Mouse (Mus musculus) common myeloid progenitor, adult 5-6 weeks (primary cell): ENCODE results near the gene Slc52a3. TPM values are rescaled to one million over a fixed set of nuclear protein-coding genes. Genes with fewer than 3 reads are reported as not detected.
A peak's percentile ranks its signal among the peaks of the same experiment; 100 is the strongest.

Experiments
- ATAC-seq: replicated peaks from 2 replicates; pipeline ENCODE4 v1.8.0; 2016; ENCODE audit warnings: low read depth, mild to moderate bottlenecking, moderate TSS enrichment, inconsistent platforms; ENCODE audit not compliant: poor library complexity, severe bottlenecking
- total RNA-seq: library from RNA; stranded (forward); fragments of 200-1000, 187-1606 nt; gene quantifications from 2 replicates; pipeline ENCODE4 v1.2.3, GENCODE M21; 2017

Slc52a3 gene
- total RNA-seq, 1 experiment from 2014 or later: 1.1 TPM

DNA sequence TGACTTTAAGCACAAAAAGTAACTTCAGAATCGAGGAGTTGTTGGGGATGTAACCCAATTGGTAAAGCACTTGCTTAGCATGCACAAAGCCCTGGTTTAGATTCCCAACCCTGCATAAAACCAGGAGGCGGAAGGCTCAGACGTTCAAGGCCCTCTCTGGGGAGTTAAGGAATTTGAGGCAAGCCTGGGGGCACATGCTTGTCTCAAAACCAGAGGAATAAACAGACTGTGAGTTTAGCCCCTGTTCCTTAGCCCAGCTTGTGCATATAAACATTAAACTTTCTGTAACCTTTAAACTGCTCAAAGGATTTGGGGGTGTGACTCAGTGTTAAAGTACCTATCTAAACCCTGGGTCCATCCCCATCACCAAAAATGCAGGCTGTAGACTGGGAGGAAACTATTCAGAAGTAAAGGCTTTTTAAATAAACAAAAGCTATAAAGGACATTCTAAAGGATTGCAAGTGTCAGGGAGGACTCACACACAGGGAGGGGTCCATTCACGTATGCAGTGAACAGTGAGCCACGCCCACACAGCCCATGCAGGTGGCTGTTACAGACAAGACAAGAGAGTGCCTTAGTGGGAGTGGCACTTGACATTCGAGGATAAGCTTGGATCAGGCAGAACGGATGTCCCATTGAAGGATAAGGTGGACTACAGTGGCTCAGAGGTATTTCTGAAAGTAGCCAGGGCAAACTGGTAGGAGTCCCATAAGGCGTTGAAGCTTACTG, 1.6 kb downstream of the Slc52a3 start:
- ATAC-seq: no peak

DNA sequence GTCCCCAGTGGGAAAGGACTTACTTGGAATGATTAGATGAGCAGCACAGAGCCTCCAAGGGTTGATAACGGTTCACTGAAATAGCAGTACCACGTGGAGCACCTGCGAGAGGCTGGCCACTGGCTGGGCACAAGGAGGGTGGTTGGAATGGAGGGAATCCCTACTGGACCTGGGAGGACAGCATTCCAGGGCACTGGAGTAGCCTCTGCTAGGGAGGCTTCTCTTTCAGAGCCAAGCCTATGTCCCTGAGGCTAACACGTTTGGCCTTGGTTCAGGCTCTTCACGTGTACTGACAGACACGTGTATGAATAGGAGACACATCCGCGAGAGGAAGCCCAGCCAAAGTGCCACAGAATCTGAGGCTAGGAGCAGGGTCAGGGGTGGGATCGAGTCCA, 2.2 kb downstream of the Slc52a3 start:
- ATAC-seq: no peak

DNA sequence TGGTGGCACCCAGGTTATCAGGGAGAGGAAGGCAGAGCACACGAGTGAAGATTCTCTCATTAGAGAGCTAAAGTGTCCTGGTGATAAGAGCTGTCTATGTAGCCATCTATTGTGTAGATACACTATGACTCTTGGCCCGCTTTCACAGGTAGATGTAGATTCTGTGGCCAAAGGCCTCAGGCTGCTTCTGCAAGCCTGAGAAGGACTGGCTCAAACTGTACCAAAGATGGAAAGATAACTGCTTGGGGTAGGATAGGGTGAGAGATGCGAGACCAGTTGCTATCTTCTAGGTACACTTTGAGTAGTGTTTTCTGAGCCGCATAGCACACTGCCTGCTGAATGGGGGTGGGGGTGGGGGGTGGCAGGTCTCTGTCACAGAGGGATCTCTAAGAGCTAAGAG, 2.6 kb downstream of the Slc52a3 start:
- no peak for ATAC-seq

DNA sequence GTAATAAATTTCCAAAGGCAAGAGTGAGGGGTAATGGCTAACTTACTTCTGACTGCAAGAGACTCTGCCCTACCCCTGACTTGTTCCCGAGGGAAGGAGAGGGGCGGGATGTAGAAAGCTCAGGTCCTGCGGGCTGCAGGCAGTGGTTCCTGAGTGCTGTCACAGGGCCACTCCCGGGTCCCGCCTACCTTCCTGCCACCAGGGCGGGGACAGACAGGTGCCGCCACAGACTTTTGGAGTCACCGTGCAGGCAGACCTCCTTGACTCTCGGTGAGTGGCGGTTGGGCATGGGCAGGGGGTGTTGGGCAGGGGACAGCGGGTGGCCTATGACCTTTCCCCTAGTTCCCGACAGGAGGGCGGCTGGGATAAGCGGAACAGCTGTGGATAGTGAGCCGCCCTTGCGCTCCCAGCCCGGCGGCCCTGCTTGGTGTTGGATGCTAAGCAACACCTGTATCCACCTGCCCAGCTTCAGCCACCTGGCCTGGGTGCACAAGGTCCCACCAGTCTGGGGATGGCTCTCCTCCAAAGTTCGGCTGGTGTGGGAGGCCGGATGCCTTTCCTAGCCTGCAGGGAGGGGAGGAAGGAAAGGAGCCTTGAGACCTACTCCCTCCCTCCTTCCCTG, 3.5 kb downstream of the Slc52a3 start:
- ATAC-seq: no peak

DNA sequence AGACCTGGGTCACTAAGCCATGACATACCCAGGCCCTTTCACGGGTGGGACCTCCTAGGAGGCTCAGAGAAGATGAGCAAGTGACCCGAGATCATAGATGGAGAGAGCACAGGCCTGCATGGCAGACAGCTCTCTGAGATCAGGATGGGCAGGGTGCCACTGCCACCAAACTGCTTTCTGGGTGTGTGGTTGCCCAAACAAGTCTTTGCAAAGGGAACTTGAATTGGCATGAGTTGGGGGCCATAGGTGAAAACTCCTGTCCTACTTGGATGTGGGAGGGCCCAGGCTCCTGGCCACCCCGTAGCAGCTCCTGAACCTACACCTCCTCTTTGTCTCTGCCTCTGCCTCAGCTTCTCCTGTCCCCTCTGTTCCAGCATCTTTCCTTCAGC, 4.0 kb downstream of the Slc52a3 start:
- no peak for ATAC-seq

DNA sequence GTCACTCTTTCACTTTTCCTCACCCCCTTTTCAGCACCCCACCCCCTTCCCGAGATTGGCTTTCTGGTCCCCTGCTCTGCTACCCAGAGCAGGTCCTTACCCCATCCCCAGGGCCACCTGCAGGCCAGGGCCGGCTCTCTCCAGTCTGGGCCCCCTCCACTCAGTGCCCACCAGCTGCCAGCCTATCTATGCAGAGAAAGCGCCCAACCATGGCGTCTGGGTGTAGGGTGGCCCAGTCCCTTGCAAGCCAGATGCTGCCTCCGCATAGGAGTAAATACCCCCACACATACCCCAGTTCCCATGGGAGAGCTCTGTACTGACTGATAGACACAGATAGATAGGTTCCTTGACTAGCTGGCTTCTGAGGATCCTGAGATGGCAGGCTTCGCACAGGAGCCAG, 4.4 kb downstream of the Slc52a3 start:
- no peak for ATAC-seq

DNA sequence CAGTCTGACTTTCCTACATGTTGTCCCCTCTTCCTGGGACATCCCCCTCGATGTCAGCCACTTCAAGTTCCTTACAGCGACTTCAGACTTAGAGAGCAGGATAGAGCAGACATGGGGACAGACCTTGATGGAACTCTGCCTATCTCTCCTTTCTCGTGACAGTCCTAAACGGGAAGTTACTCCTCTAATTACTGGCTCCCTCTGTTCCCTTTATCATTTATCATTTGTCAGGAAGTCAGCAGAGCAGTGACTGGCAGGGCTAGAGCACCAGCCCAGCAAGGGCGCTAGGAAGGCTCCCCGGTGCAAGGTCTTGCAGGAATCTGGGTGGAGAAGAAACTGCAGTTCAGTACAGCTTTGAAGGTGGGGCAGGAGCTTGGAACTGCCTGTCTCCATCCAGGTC, 6.2 kb downstream of the Slc52a3 start:
- peak; percentile 57 for ATAC-seq

DNA sequence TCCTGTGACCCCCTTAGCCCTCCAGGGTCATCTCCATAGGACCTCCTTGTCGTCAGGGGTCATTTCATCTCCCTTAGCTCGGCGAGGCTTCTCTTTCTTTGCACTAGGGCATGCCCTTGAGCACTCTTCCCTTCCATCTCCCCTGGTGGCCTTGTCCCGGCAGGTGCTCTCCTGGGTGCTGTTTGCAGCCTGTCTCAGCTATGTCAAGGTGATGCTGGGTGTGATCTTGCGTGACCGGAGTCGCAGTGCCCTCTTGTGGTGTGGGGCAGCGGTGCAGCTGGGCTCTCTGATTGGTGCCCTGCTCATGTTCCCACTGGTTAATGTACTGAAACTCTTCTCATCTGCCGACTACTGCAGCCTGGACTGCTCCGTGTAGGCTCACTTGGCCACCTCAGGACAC, 11.5 kb downstream of the Slc52a3 start:
- no peak for ATAC-seq

DNA sequence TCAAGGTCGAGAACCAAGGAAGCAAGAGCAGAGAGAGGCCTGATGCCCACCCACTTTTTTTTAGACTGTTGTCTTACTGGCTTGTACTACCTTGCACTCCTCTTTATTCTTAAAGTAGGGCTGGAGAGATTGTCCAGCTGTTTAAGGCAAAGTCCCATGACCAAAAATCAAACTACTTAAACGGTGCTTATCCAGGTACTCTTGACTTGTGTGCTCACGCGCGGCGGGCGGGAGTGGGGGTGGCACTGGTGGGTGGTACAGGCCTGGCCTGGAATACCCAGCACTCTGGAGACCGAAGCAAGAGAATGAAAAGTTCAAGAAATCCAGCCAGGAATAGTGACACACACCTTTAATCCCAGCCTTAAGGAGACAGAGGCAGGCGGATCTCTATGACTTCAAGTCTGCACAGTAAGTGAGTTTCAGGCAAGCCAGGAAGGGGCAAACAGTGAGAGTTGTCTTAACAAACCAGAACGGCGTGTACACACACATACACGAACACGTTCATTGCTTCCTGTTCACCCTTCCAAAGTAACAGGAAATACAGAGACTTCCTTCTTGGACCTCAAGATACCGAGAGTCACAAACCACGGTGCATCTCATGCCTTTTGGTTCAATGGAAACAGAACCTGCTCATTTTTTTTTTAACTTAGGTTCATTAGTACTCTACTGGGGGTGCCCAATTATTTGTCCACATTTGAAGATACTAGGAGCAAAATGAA, 12.9 kb downstream of the Slc52a3 start:
- peak; percentile 53 for ATAC-seq

DNA sequence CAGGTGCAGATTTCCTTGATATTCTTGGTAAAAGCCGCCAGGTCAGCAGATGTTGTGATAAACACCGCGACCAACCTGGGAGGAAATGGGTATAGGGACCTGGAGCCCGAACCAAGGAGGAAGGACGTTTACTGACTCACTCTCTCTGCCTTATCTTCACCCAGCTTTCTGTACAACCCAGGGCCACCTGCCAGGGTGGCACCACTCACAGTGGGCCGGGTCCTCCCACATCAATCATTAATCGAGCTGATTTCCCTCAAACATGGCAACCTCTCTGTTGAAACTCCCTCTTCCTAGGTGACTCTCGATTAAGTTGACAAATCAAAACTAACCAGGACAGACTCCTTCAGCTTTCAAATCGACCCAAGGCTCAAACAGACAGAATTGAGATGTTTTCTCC, 13.9 kb downstream of the Slc52a3 start:
- 0 out of 2 replicates have a peak, but pooled peaks have one; percentile 26 for ATAC-seq

DNA sequence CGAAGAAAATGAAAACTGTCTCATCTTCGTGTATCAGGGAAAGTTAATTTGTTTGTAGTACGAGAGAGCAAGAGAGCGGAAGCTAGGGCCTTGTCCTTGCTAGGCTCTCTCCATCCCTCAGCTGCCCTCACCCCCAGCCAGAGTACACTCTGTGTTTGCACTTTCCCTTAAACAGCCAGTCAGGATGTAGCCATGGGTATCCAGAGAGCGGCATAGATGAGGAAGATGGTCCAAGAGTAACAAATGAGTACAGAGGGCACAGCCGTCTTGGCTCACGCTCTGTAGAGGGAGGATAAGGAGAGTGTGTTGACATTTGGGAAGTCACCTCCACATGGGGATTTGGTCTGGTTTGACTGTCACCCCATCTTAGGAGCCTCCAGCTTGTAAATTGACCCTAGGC, 14.3 kb downstream of the Slc52a3 start:
- ATAC-seq: no peak

DNA sequence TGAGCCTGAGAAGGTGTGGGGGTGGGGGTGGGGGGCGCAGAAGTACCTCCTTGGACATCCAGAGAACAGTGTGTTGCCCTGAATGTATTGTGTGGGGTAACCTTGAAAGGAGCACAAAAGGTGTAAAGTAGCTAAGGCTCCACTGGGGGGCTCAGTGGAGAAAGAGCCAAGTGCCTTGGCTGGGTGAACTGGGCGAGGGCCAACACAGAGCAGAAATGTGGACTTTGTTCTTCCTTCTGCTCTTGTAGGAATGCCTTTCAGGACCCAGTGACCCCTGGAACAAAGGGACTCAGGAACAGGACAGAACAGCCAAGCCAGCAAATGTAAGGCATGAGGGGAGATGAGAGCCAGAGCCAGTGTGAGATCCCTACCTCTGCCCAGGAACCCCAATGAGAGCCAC, 15.4 kb downstream of the Slc52a3 start:
- peak; percentile 65 for ATAC-seq

DNA sequence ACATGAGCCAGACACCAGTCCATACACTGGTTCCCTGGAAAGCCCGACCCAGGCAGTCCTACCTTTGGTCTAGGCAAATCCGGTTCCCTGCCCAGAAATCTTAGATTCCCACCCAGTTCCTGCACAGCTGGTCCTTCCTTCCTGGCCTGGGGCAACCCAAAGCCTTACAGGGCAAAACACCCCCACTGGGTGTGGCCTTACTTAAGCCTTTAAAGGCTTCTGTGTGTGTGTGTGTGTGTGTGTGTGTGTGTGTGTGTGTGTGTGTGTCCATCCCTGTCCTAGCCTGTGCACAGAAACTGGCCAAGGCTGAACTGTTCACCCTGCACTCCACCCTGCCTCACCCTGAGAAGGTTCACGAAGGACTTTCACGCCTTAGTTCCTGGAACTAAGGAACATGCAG, 15.9 kb downstream of the Slc52a3 start:
- no peak for ATAC-seq

DNA sequence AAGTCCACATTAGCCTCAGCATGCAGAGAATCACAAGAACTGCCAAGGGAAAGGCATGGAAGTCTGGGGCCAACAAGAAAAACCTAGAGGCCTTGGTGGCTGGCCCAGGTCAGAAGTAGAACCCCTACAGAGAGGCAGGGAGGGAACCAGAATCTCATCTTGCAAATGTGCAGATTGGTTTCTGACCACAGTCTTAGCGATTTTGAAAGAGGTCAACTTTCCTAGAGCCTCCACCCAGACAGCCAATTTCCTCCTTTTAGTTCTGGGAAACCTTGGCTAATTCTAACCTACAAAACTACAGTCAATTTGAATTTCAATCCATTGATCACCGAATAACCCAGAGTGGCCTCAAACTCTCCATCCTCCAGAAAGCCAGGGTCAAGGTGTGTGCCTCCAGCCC, 16.4 kb downstream of the Slc52a3 start:
- no peak for ATAC-seq

DNA sequence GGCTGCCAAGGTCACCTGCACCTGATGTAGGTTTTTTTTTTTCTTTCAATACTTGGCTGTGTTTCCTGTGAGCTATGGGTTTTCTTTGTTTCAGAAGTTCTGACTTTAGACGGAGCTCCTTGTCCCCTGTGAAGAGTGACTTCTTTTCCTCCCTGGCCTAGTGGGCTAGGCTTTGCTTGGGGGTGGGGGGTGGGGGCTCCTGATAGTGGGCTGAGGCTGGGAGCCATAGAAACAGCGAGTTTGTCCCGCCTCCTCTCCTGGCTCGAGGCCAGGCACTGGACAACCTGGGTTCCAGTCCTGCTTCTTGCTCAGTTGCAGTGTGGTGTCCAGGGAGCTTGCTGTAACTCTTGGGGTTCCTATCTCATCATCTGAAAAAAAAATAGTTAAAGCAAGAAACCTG, 19.7 kb downstream of the Slc52a3 start:
- ATAC-seq: no peak

DNA sequence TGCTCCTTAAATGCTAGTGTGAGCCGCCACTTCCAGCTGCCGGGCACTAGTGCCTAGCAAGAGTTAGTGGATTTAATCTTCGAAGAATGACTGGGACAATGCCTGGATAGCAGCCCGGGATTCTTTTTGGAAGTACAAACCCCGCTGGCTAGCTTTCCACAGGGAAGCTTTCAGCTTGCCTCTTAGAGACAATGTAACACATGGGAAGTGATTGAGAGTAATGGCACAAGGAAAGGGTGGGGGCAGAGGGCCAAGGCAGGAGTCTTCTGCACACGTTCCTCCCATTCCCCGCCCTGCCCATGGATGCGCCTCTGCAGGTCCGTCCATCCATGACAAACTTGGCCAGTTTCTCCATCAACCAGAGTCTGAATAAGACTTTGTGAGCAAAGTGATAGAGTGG, 20.4 kb downstream of the Slc52a3 start:
- no peak for ATAC-seq

DNA sequence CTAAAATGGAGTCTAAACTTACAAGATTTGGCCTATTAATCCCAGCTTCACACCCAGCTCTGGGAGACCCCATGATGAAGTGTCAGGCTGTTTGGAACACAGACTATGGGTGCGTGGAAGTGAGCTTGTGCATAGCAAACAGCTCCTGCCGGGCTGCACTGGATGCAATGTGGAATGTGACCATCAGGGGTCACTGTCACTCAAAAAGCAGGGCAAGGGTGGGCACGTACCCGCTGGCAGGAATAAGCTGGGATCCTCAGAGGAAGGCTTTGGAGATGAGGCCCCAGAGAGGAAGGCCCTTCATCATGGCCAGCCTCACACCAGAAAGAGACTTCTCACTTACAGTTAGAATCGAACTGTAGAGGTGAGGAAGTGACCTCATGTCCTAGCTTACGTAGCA, 23.9 kb downstream of the Slc52a3 start:
- ATAC-seq: peak; percentile 89

DNA sequence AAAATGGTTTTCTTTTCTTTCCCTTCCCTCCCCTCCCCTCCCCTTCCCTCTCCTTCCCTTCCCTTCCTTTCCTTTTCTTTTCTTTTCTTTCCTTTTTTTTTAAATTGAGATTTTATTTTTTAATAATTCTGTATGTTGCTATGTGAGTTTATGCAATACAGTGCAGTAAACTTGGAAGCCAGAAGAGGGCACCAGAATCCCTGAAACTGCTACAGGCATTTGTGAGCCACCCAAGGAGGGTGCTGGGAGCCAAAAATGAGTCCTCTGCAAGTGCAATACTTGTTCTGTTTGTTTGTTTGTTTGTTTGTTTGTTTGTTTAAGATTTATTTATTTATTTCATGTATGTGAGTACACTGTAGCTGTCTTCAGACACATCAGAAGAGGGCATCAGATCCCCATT, 25.7 kb downstream of the Slc52a3 start:
- no peak for ATAC-seq

DNA sequence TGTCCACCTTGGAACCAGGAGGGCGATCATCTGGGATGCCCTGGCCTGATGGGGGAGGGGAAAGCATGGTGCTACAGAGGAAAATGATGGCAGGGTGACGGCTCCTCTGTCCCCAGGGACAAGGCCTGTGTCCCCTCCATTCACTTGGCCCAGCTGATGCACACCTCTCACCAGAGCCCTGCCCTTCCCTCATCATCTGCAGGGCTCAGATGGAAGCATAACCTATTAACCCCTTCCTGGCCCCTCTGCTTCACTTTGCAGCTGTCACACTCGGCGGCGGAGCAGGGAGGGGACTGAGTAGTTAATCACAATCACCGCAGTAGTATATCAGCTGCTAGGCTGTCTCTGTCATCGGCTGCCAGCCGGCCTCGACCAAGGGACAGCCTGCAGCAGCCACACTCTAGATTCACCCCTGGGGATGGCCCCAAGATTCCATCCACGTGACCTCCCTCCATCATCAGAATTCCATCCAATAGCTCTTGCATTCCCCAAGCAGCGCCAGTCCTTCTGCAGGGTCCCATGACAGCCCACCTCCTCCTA, 28.6 kb downstream of the Slc52a3 start:
- ATAC-seq: no peak

DNA sequence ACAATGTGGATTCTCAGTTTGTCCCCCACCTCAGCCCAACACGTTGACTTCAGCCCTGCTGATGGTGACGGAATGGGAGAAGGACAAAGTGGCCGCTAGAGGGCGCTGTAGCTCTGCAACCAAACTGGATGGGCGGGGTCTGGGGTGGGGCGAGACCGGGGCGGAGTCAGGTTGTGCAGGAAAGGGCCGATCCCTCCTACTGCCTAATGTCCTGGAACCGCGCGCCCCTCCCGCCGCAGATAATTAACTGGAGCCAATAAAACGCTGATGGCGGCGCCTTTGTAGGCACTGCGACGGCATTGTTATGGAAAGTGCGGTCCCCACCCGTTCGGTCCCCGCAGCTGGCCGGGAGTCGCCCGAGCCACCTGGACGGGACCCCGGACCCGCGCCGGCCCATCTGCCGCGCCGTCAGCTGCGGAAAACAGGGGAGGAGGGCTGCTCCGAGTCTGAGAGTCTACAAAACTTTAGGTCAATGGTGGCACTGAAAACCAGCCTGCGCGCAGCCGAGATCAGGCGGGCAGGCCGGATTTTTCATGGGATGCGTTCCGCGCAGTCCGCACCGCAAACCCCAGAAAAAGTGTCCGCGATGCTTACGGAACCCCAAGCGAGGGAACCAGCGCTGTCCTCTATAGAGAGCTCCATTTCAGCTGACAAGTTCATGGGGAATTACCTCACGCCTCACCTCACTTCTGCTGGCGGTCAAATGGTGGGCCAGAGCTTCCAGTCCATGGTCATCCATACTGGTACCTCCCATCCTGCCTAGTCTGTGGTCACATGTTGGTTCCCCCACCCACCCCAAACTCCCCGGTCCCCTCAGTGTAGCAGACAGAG, 33.2 kb downstream of the Slc52a3 start:
- ATAC-seq: peak; percentile 88
